Mouse (Mus musculus) liver, embryonic 15.5 days (tissue): Measurements from ENCODE around the gene Nox4. TPM values are rescaled to one million over a fixed set of nuclear protein-coding genes. Genes with fewer than 3 reads are reported as not detected.

Experiments
- ATAC-seq: fragments of 200-750 bp; cut with Nextera tagmentation; 2 replicates; pipeline ENCODE4 v1.8.0; 2017; ENCODE audit warnings: moderate number of reproducible peaks, mild to moderate bottlenecking, moderate library complexity; ENCODE audit not compliant: insufficient read depth
- H3K27ac ChIP-seq: fragments of 300-500 bp; sonication (generic); replicated peaks from 2 replicates; pipeline ENCODE4 v1.5.1; 2015; ENCODE audit warnings: mild to moderate bottlenecking, inconsistent platforms
- H3K27me3 ChIP-seq: fragments of 300-500 bp; sonication (generic); 2 replicates; pipeline ENCODE4 v1.6.1; 2015; ENCODE audit warnings: mild to moderate bottlenecking, inconsistent platforms
- H3K36me3 ChIP-seq: fragments of 300-500 bp; sonication (generic); replicated peaks from 2 replicates; pipeline ENCODE4 v1.6.1; 2015; ENCODE audit warnings: moderate library complexity, mild to moderate bottlenecking, inconsistent platforms
- H3K4me1 ChIP-seq: fragments of 300-500 bp; sonication (generic); replicated peaks from 2 replicates; pipeline ENCODE4 v1.6.1; 2015; ENCODE audit warnings: inconsistent platforms
- H3K4me2 ChIP-seq: fragments of 300-500 bp; sonication (generic); 2 replicates; pipeline ENCODE4 v1.6.1; 2015; ENCODE audit warnings: moderate library complexity, mild to moderate bottlenecking, inconsistent platforms
- H3K4me3 ChIP-seq: fragments of 300-500 bp; sonication (generic); replicated peaks from 2 replicates; pipeline ENCODE4 v1.5.1; 2015; ENCODE audit warnings: mild to moderate bottlenecking, inconsistent platforms
- H3K9ac ChIP-seq: fragments of 300-500 bp; sonication (generic); 2 replicates; pipeline ENCODE4 v1.6.1; 2015; ENCODE audit warnings: moderate library complexity, mild to moderate bottlenecking, inconsistent platforms
- H3K9me3 ChIP-seq: fragments of 300-500 bp; sonication (generic); replicated peaks from 2 replicates; pipeline ENCODE4 v1.6.1; 2016; ENCODE audit warnings: inconsistent platforms
- WGBS: fragments of 180-500 bp; shearing (Covaris S2); methylation state at CpG from one replicate; pipeline ENCODE4 v1.1.7; 2015; ENCODE audit warnings: mixed read lengths; ENCODE audit not compliant: insufficient replicate concordance; 5-methylcytosine and 5-hydroxymethylcytosine counted together
- polyA plus RNA-seq: library from polyadenylated mRNA; unstranded; fragments of >200 nt; fragmentation: Nextera tagmentation; extraction: Ambion mirVana; gene quantifications from 2 replicates; pipeline ENCODE4 v1.2.1, GENCODE M21; 2015

The Nox4 gene
- polyA plus RNA-seq, 1 experiment from 2014 or later, result 0.10 TPM

DNA sequence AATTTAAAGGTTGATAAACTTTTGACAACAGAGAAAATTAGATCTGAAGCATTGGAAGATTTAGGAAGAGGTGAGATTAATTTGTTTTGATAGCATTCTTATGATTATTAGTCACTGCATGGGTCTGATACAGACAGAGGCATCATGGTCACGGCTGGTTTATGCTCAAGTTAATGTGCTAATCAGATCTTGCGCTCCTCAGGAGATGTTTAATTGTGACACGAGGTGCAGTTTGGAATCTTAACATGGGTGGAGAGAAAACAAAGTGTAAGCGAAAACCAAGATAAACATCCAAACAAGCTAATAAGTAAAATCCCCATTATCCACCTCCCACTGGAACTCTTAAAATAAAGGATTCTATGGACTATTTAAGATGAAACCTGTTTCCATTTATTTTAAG lies 6.2 kb downstream of the Nox4 start:
- WGBS, result 66% methylated on average over 4 of the region's 4 CpGs
- no peak overlapping the region for H3K4me3 ChIP-seq

DNA sequence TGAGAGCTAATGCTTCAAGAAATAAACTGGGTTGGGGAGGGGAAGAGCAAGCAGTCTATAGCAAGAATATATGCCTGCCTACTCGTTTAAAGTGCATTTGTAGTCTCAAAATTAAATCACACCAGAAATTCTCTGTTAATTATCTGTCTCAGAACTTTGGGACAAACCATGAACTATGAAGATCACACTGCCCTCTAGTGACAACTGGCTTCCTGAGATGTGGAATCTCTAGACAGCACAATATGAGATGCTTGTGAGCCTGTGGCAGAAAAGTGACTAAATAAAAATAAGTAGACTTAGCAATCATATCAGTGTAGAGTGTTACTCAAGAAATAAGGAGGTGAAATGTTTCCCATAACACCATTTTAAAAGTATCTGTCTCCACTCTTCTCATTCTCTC lies 31.3 kb downstream of the Nox4 start:
- H3K4me2 ChIP-seq, result no peak overlapping the region
- 6% methylated on average over 1 of the region's 1 CpGs for WGBS
- no peaks in the 10 kb centered on the region for H3K9me3 ChIP-seq
- H3K27ac ChIP-seq, result no peak overlapping the region
- no peaks in the 10 kb centered on the region for H3K4me1 ChIP-seq
- H3K27me3 ChIP-seq, result no peaks in the 10 kb centered on the region
- no peak overlapping the region for H3K9ac ChIP-seq
- ATAC-seq, result no peak
- no peak overlapping the region for H3K4me3 ChIP-seq
- no peaks in the 10 kb centered on the region for H3K36me3 ChIP-seq

More for the DNA sequence above, 6.2 kb downstream of the Nox4 start:
- no peaks in the 10 kb centered on the region for H3K4me1 ChIP-seq
- H3K9ac ChIP-seq, result no peak overlapping the region
- H3K9me3 ChIP-seq, result no peaks in the 10 kb centered on the region
- no peak overlapping the region for H3K27ac ChIP-seq
- ATAC-seq, result no peak
- no peaks in the 10 kb centered on the region for H3K36me3 ChIP-seq
- H3K4me2 ChIP-seq, result no peak overlapping the region
- no peaks in the 10 kb centered on the region for H3K27me3 ChIP-seq

DNA sequence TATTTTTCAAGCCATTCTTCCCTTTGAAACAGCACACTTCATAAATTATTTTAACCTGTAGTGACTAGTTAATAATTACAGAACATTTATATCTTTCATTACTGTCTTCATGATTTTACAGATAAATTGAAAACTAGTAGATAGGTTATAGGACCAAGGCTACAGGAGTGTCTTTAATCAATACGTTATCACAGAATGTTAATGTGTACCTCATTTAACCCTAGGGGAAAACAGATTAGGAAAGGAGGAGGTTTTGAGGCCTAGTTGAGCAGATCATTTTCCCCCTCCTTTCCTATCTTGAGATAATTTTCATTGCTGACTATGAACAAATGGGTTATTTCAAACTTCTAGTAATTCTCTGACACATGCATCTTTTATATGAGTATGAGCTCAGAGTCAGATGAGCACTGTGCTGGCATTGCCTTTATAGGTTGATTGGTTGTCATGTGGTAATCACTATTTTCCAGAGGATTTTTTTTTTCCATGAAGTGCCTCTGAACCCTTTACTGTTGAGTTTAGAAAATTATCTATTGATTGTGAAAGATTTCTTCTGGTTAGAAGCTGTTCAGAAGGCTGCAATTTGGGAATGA lies 57.9 kb downstream of the Nox4 start:
- WGBS, result 72% methylated on average over 1 of the region's 1 CpGs
- H3K36me3 ChIP-seq, result no peaks in the 10 kb centered on the region

DNA sequence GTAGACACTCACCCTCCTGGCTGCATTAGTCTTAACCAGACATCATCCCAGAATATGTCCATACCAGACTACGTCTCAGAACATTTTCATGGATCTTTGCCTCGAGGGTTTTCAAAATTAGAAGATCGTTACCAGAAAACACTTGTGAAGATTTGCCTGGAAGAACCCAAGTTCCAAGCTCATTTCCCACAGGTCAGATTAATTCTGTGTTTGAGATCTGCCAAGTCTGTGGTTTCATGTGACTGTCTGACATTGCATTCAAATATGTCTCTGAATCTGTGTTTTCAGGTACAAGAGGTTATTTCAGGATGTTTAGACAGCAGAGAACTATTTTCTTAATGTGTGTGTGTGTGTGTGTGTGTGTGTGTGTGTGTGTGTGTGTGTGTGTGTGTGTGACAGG lies 75.7 kb downstream of the Nox4 start:
- Histone ChIP-seq H3K36me3 (no peaks in the 10 kb centered on the region), H3K4me1 (no peaks in the 10 kb centered on the region), H3K27ac (no peak overlapping the region), H3K9me3 (no peaks in the 10 kb centered on the region), H3K4me2 (no peak overlapping the region), H3K4me3 (no peak overlapping the region), H3K27me3 (no peaks in the 10 kb centered on the region), H3K9ac (no peak overlapping the region)
- WGBS, result 60% methylated on average over 3 of the region's 3 CpGs
- ATAC-seq, result no peak

More for the DNA sequence above, 57.9 kb downstream of the Nox4 start:
- no peaks in the 10 kb centered on the region for H3K4me1 ChIP-seq
- H3K9ac ChIP-seq, result no peak overlapping the region
- no peak overlapping the region for H3K27ac ChIP-seq
- no peaks in the 10 kb centered on the region for H3K9me3 ChIP-seq
- H3K4me3 ChIP-seq, result no peak overlapping the region
- H3K27me3 ChIP-seq, result no peaks in the 10 kb centered on the region
- ATAC-seq, result no peak
- no peak overlapping the region for H3K4me2 ChIP-seq

DNA sequence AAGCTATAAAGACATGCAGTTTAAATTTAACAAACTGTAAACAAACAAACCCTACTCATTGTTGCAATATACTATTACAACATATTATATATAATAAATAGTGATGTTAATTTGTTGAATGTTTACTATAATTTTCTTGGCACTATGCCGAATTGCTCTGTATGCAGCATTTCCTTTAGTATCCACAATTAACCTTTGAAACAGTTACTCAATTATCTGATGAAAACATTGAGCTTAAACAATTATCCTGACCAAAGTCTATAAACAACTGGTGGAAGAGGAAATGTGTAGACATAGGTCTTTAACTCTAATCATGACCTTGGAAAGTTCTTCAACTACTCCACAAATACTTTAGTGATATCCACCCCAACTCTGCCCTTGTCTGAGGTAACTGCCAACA lies 76.2 kb downstream of the Nox4 start:
- no peak overlapping the region for H3K9ac ChIP-seq
- WGBS, result 56% methylated on average over 1 of the region's 1 CpGs
- ATAC-seq, result no peak

DNA sequence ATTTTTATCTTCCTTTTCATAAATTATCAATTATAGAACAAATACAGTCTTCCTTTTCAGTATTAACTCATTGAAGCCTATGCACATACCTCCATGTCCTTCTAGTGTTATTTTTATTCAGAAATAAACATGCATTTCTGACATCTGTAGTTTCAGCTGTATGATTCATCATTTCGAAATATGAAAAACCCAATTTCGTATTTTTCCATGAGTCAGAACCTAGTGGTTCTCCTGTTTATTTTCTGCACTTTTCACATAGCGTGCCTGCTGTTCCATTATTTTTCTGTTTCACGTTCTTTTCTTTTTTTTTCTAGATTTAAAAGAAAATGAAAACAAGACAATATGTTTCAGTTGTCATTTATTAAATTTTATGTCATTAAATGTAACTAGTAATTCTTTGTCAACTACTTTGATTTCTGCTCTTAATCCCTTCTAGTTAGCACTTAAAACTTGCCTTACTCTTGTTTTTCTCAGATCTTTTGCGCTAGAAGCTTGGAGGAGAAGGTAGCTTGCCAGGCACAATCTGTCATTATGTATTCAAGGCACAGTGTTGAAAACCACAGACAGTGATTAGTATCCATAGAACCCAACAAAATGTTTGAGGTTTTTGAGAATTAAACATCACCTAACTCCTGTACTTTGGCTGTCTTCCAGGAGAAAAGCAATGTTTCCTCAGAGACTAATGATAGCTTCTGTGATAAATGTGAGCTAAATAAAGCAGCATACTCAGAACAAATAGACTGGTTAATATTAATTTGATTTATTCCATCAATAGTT lies 85.1 kb downstream of the Nox4 start:
- Histone ChIP-seq H3K4me1 (no peaks in the 10 kb centered on the region), H3K36me3 (no peaks in the 10 kb centered on the region), H3K9ac (no peak overlapping the region), H3K4me3 (no peak overlapping the region), H3K4me2 (no peak overlapping the region), H3K27ac (no peak overlapping the region), H3K9me3 (no peaks in the 10 kb centered on the region), H3K27me3 (no peaks in the 10 kb centered on the region)
- WGBS, result 66% methylated on average over 5 of the region's 5 CpGs
- no peak for ATAC-seq

More for the DNA sequence above, 76.2 kb downstream of the Nox4 start:
- Histone ChIP-seq H3K27ac (no peak overlapping the region), H3K27me3 (no peaks in the 10 kb centered on the region), H3K9me3 (no peaks in the 10 kb centered on the region), H3K4me2 (no peak overlapping the region), H3K4me3 (no peak overlapping the region), H3K36me3 (no peaks in the 10 kb centered on the region), H3K4me1 (no peaks in the 10 kb centered on the region)

DNA sequence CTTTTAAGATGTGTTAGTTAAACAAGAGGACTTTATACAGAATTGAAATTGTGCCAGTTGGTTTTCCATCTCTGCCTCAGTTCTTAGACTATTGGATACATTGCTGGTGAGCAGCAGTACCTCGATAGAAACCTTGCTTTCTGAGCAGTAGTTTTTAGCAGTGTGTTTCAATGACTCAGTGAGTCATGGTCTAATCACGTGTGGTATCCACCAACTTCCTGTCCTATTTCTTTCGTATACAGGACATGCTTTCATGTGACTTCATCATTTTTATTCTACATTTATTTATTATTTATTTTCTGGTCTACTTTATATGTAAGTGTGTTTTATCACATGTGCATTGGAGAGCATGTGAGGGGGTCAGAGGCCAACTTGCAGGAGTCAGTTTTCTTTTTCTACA lies 99.7 kb downstream of the Nox4 start:
- no peak for ATAC-seq
- Histone ChIP-seq H3K4me3 (no peak overlapping the region), H3K4me1 (no peaks in the 10 kb centered on the region), H3K9ac (no peak overlapping the region), H3K36me3 (no peaks in the 10 kb centered on the region), H3K27me3 (no peaks in the 10 kb centered on the region), H3K9me3 (no peaks in the 10 kb centered on the region), H3K27ac (no peak overlapping the region), H3K4me2 (no peak overlapping the region)
- 27% methylated on average over 3 of the region's 3 CpGs for WGBS

DNA sequence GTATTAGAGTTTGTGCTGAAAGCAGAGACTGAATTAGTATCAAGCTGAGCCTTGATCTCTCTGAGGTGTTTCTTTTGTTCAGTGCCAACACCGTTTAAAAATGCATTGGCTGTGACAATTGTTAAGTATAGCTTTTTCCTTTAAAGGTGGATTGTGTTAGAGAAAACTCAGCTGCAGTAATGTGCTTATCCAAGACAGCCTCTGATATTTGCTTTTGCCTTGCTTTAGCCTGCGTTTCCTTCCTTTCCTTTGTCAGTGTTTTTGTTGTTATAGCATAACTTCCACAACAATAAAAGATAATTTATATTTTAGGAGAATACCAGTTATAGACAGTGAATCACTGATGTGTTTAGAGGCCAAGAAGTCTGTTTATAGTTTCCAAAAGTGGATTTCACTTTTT lies 106.9 kb downstream of the Nox4 start:
- H3K4me3 ChIP-seq, result no peak overlapping the region
- no peak overlapping the region for H3K9ac ChIP-seq
- no peak for ATAC-seq
- no peak overlapping the region for H3K27ac ChIP-seq
- no peaks in the 10 kb centered on the region for H3K4me1 ChIP-seq
- H3K9me3 ChIP-seq, result no peaks in the 10 kb centered on the region
- 42% methylated on average over 2 of the region's 2 CpGs for WGBS
- H3K36me3 ChIP-seq, result no peaks in the 10 kb centered on the region
- no peaks in the 10 kb centered on the region for H3K27me3 ChIP-seq
- H3K4me2 ChIP-seq, result no peak overlapping the region

DNA sequence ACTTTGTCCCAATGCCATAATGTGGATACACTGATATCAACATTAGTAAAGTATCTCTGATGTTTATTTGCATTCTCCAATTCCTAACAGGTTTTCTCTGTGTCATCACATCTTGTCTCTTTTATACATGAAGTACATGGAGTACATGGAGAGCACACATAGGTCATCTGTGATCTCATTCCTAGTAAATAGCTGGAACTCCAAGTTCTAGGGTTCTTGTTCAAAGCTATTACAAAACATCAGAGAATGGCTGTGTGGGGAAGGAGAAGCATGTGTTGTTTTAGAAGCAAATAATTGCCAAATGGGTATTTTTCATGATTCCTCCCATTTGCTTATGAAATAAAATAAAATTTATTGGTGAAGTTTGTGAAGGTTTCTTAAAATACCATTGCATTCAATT lies 121.9 kb downstream of the Nox4 start:
- ATAC-seq, result no peak
- Histone ChIP-seq H3K36me3 (no peaks in the 10 kb centered on the region), H3K4me2 (no peak overlapping the region), H3K9ac (no peak overlapping the region), H3K4me1 (no peaks in the 10 kb centered on the region), H3K4me3 (no peak overlapping the region), H3K9me3 (no peaks in the 10 kb centered on the region), H3K27me3 (no peaks in the 10 kb centered on the region), H3K27ac (no peak overlapping the region)

DNA sequence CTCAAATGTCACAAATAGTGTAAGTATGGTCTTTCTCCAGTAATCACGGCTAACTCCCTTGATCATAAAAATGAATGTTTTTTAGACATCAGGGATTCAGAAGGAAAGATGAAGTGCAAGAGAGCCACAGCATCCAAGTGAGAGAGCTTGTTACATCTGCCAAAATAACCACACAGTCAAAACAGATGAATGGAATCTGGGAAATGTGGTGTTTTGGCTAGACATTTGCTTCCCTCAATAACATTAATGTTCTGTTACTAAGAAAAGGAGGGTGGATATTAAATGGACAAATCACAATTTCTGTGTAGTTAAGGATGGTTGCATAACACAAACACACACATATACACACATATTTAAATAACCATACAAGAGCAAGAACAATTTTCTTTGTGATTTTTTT lies 123.2 kb downstream of the Nox4 start:
- Histone ChIP-seq H3K4me2 (no peak overlapping the region), H3K36me3 (no peaks in the 10 kb centered on the region), H3K9me3 (no peaks in the 10 kb centered on the region), H3K27ac (no peak overlapping the region), H3K9ac (no peak overlapping the region), H3K4me3 (no peak overlapping the region), H3K4me1 (no peaks in the 10 kb centered on the region), H3K27me3 (no peaks in the 10 kb centered on the region)
- ATAC-seq, result no peak
- 81% methylated on average over 1 of the region's 1 CpGs for WGBS

DNA sequence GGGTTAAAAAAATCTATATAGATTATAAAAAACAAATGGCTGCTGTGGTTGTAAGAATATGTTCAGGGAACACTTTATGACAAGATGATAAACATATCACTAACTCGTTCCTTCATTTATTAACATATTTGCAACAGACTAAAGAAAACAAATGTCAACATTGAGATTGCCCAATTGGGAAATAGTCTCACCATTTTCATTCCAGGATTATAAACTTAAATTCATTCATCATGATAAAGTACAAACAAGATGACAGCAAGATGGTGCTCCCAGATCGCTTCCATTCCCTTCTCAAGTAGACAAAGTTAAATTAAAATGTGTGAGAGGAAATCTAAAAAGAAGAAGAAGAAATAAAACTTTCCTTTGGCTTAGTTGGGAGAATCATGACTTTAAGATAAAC lies 124.9 kb downstream of the Nox4 start:
- H3K9me3 ChIP-seq, result no peaks in the 10 kb centered on the region
- no peaks in the 10 kb centered on the region for H3K36me3 ChIP-seq
- no peak overlapping the region for H3K4me2 ChIP-seq
- H3K27ac ChIP-seq, result no peak overlapping the region
- ATAC-seq, result no peak
- H3K4me3 ChIP-seq, result no peak overlapping the region
- no peak overlapping the region for H3K9ac ChIP-seq
- H3K27me3 ChIP-seq, result no peaks in the 10 kb centered on the region
- 68% methylated on average over 2 of the region's 2 CpGs for WGBS
- no peaks in the 10 kb centered on the region for H3K4me1 ChIP-seq

DNA sequence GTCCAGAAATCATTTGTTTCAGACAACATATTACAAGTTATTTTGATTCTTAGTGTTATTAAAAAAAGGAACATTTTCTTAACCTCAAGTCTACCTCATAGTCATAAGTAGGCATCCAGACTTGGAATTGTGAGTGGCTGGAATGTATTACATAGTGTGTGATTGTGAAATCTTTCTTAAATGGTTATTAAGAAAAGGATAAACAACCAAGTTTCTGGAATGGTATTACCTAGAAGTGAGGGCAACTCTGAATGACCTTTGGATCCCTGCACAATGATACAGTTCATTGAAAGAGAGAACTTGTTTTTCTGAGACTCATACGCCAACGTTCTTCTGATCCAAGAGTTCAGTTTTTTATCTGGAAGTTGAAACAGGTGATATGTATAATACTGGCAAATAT lies 125.4 kb downstream of the Nox4 start:
- Histone ChIP-seq H3K36me3 (no peaks in the 10 kb centered on the region), H3K9ac (no peak overlapping the region), H3K4me3 (no peak overlapping the region), H3K4me2 (no peak overlapping the region), H3K9me3 (no peaks in the 10 kb centered on the region), H3K27me3 (no peaks in the 10 kb centered on the region), H3K27ac (no peak overlapping the region), H3K4me1 (no peaks in the 10 kb centered on the region)
- ATAC-seq, result no peak
- WGBS, result 72% methylated on average over 2 of the region's 2 CpGs
